Mouse (Mus musculus) limb, embryonic 13.5 days (tissue): Measurements from ENCODE around the gene Olfr193. TPM values are rescaled to one million over a fixed set of nuclear protein-coding genes. Genes with fewer than 3 reads are reported as not detected.
"Not testable (repeated sequence)": the region's sequence is repeated elsewhere in the genome, so short reads cannot be mapped to it uniquely, and the experiment has no call there.

ENCODE experiments used
- ATAC-seq: fragments of 200-750 bp; cut with Nextera tagmentation; 2 replicates; pipeline ENCODE4 v1.8.0; 2017; ENCODE audit warnings: low read depth, moderate number of reproducible peaks, moderate TSS enrichment; ENCODE audit not compliant: low FRiP score
- H3K27ac ChIP-seq: fragments of 300-500 bp; sonication (generic); 2 replicates; pipeline ENCODE4 v1.5.1; 2015; ENCODE audit warnings: inconsistent platforms, mild to moderate bottlenecking, moderate library complexity
- H3K27me3 ChIP-seq: fragments of 300-500 bp; sonication (generic); 2 replicates; pipeline ENCODE4 v1.6.1; 2015; ENCODE audit warnings: mild to moderate bottlenecking, inconsistent platforms
- H3K36me3 ChIP-seq: fragments of 300-500 bp; sonication (generic); 2 replicates; pipeline ENCODE4 v1.6.1; 2015; ENCODE audit warnings: inconsistent platforms, mild to moderate bottlenecking, moderate library complexity
- H3K4me1 ChIP-seq: fragments of 300-500 bp; sonication (generic); 2 replicates; pipeline ENCODE4 v1.6.1; 2015; ENCODE audit warnings: inconsistent platforms
- H3K4me2 ChIP-seq: fragments of 300-500 bp; sonication (generic); replicated peaks from 2 replicates; pipeline ENCODE4 v1.6.1; 2015; ENCODE audit warnings: inconsistent platforms, mild to moderate bottlenecking, moderate library complexity
- H3K4me3 ChIP-seq: fragments of 300-500 bp; sonication (generic); 2 replicates; pipeline ENCODE4 v1.5.1; 2015; ENCODE audit warnings: moderate library complexity, mild to moderate bottlenecking, inconsistent platforms
- H3K9ac ChIP-seq: fragments of 300-500 bp; sonication (generic); 2 replicates; pipeline ENCODE4 v1.6.1; 2015; ENCODE audit warnings: mild to moderate bottlenecking, inconsistent platforms
- H3K9me3 ChIP-seq: fragments of 300-500 bp; sonication (generic); 2 replicates; pipeline ENCODE4 v1.6.1; 2016; ENCODE audit warnings: inconsistent platforms
- WGBS: fragments of 180-500 bp; shearing (Covaris S2); methylation state at CpG from one replicate; pipeline ENCODE4 v1.1.7; 2015; 5-methylcytosine and 5-hydroxymethylcytosine counted together
- polyA plus RNA-seq: library from polyadenylated mRNA; unstranded; fragments of >200 nt; fragmentation: Nextera tagmentation; extraction: Ambion mirVana; gene quantifications from 2 replicates; pipeline ENCODE4 v1.2.1, GENCODE M21; 2015

Olfr193 gene
- polyA plus RNA-seq, 1 experiment from 2014 or later = not detected

- not testable (repeated sequence) for H3K27me3 ChIP-seq, H3K4me2 ChIP-seq, H3K9ac ChIP-seq, ATAC-seq, H3K9me3 ChIP-seq, H3K4me3 ChIP-seq, H3K27ac ChIP-seq, H3K4me1 ChIP-seq, H3K36me3 ChIP-seq
- 68% methylated on average over 3 of the region's 3 CpGs for WGBS
Observed at GRCm38 (mm10) chr16:59062411-59062810, 49.3 kb downstream of the Olfr193 start.

Other genes with a start within 250 kb of the Olfr193 start
- gene Olfr177, start 237.1 kb downstream of the Olfr193 start, polyA plus RNA-seq = not detected in 2 replicates
- gene Olfr178, start 219.8 kb downstream of the Olfr193 start, polyA plus RNA-seq = not detected in 2 replicates
- not detected in 2 replicates for gene Olfr181, start 183.1 kb downstream of the Olfr193 start, polyA plus RNA-seq
- not detected in 2 replicates for gene Olfr180, start 182.5 kb downstream of the Olfr193 start, polyA plus RNA-seq
- gene Olfr183, start 116.5 kb downstream of the Olfr193 start, polyA plus RNA-seq = not detected in 2 replicates
- gene Olfr186, start 81.6 kb downstream of the Olfr193 start, polyA plus RNA-seq = not detected in 2 replicates
- not detected in 2 replicates for gene Olfr187, start 72.1 kb downstream of the Olfr193 start, polyA plus RNA-seq
- gene Olfr190, start 33.9 kb downstream of the Olfr193 start, polyA plus RNA-seq = not detected in 2 replicates
- gene Olfr191, start 22.1 kb downstream of the Olfr193 start, polyA plus RNA-seq = not detected in 2 replicates
- gene Olfr194, start 9.2 kb upstream of the Olfr193 start, polyA plus RNA-seq = not detected in 2 replicates
- gene Olfr195, start 35.2 kb upstream of the Olfr193 start, polyA plus RNA-seq = not detected in 2 replicates
- not detected in 2 replicates for gene Olfr196, start 58.6 kb upstream of the Olfr193 start, polyA plus RNA-seq
- not detected in 2 replicates for gene Olfr198, start 91.7 kb upstream of the Olfr193 start, polyA plus RNA-seq
- gene Olfr199, start 107.9 kb upstream of the Olfr193 start, polyA plus RNA-seq = not detected in 2 replicates
- gene Olfr201, start 160.8 kb upstream of the Olfr193 start, polyA plus RNA-seq = not detected in 2 replicates
- not detected in 2 replicates for gene Olfr202, start 174.9 kb upstream of the Olfr193 start, polyA plus RNA-seq
- not detected in 2 replicates for gene Olfr203, start 187.0 kb upstream of the Olfr193 start, polyA plus RNA-seq
- not detected in 2 replicates for gene Olfr204, start 206.4 kb upstream of the Olfr193 start, polyA plus RNA-seq
- gene Olfr205, start 219.3 kb upstream of the Olfr193 start, polyA plus RNA-seq = not detected in 2 replicates
- not detected in 2 replicates for gene Olfr206, start 237.4 kb upstream of the Olfr193 start, polyA plus RNA-seq